Mouse (Mus musculus) CH12.LX (cell line): ENCODE measurements around the gene Parp3.

Source experiments
- CHD2 ChIP-seq: IDR thresholded peaks from 2 replicates; pipeline ENCODE4 v1.6.1; 2011; ENCODE audit warnings: low read length, improper control_type of control experiment
- CTCF ChIP-seq, 2 experiments: IDR thresholded peaks in 1 of 2; conservative IDR thresholded peaks in 1 of 2; 2 replicates each; pipeline ENCODE4 v1.5.1; 2011 to 2012; ENCODE audit warnings: low read depth in 2 of 2, low read length in 2 of 2, improper control_type of control experiment in 1 of 2, inconsistent platforms in 1 of 2, mild to moderate bottlenecking in 1 of 2, moderate library complexity in 1 of 2
- EP300 ChIP-seq: IDR thresholded peaks from 2 replicates; pipeline ENCODE4 v1.6.1; 2011; ENCODE audit warnings: low read length, improper control_type of control experiment
- GABPA ChIP-seq: IDR thresholded peaks from 2 replicates; pipeline ENCODE4 v1.6.1; 2012; ENCODE audit warnings: low read depth, low read length, improper control_type of control experiment, inconsistent platforms; ENCODE audit not compliant: insufficient replicate concordance
- MAFK ChIP-seq: IDR thresholded peaks from 2 replicates; pipeline ENCODE4 v1.6.1; 2011; ENCODE audit warnings: low read length, improper control_type of control experiment; ENCODE audit not compliant: insufficient replicate concordance
- MAX ChIP-seq: IDR thresholded peaks from 2 replicates; pipeline ENCODE4 v1.6.1; 2011; ENCODE audit warnings: low read length, improper control_type of control experiment
- NRF1 ChIP-seq: IDR thresholded peaks from 2 replicates; pipeline ENCODE4 v1.6.1; 2014; ENCODE audit warnings: low read depth, mild to moderate bottlenecking, inconsistent platforms, low read length, improper control_type of control experiment, moderate library complexity
- POLR2A ChIP-seq: IDR thresholded peaks from 2 replicates; pipeline ENCODE4 v1.6.1; 2011; ENCODE audit warnings: low read depth, mild to moderate bottlenecking, improper control_type of control experiment, low read length
- TCF12 ChIP-seq: IDR thresholded peaks from 2 replicates; pipeline ENCODE4 v1.6.1; 2014; ENCODE audit warnings: low read depth, mild to moderate bottlenecking, inconsistent platforms, low read length, improper control_type of control experiment
- USF1 ChIP-seq: IDR thresholded peaks from 2 replicates; pipeline ENCODE4 v1.6.1; 2014; ENCODE audit warnings: low read depth, mild to moderate bottlenecking, inconsistent platforms, low read length, improper control_type of control experiment
- ZNF384 ChIP-seq: IDR thresholded peaks from 2 replicates; pipeline ENCODE4 v1.6.1; 2012; ENCODE audit warnings: low read depth, low read length, improper control_type of control experiment, inconsistent platforms

- TF ChIP-seq CTCF (conservative IDR thresholded peaks at IDR 0.05 in 1 of 2, IDR thresholded peaks at IDR 0.05 in 1 of 2; ENCODE audit: low read depth in 2 of 2, low read length in 2 of 2) (no peak), POLR2A (no peak), CHD2 (no peak), TCF12 (no peak), NRF1 (no peak), MAX (no peak), ZNF384 (no peak), GABPA (no peak), USF1 (no peak), EP300 (no peak), MAFK (no peak)
These were observed 36.1 kb upstream of the Parp3 start for GRCm38 (mm10) chr9:106512729-106513450.
